Mouse (Mus musculus): ENCODE results near the gene Smco3. TPM values are rescaled to one million over a fixed set of nuclear protein-coding genes. Genes with fewer than 3 reads are reported as not detected.

Smco3 gene
- total and polyA plus RNA-seq, 3 experiments, result 0.90 to 12.9 (median 5.5) TPM

- no peak for TF ChIP-seq MAX (IDR thresholded peaks at IDR 0.05; ENCODE audit: low read length)
- no peak for TF ChIP-seq MAZ (IDR thresholded peaks at IDR 0.05; ENCODE audit: low read depth, low read length)
- no peak for TF ChIP-seq ETS1 (conservative IDR thresholded peaks at IDR 0.05; ENCODE audit: low read depth, low read length)
- TF ChIP-seq ZNF384 (IDR thresholded peaks at IDR 0.05; ENCODE audit: low read depth, low read length), result peak; percentile 40; the same call in 1 of the 2 replicates
- TF ChIP-seq ELF1 (IDR thresholded peaks at IDR 0.05; ENCODE audit: low read depth, low read length), result no peak
- TF ChIP-seq MAFK (IDR thresholded peaks at IDR 0.05; ENCODE audit: insufficient replicate concordance, low read length), result no peak
- TF ChIP-seq UBTF (IDR thresholded peaks at IDR 0.05; ENCODE audit: low read depth, low read length), result no peak
- no peak for TF ChIP-seq MXI1 (IDR thresholded peaks at IDR 0.05; ENCODE audit: low read depth, low read length)
Measured at GRCm38 (mm10) chr6:136804705-136805408, 30.4 kb downstream of the Smco3 start (continued).

GRCm38 (mm10) chr6:136803739-136804633 is 31.3 kb downstream of the Smco3 start, which contains the start of gene Hist4h4:
Hist4h4 (minus strand) TSS chr6:136804415.
- Histone ChIP-seq H3K4me3 (replicated peaks in 1 of 3; ENCODE audit: low read depth in 2 of 3, low read length in 2 of 3, poor library complexity in 1 of 3) (peak within 1 kb of the TSS; percentile 48 to 83 (median 56)), H3K4me1 (ENCODE audit: control insufficient read depth in 1 of 2, insufficient read depth in 2 of 2) (peaks cover 2 to 35% of the 10 kb centered on the region in 2 experiments; a peak in 2 of 4 replicates), H3K9ac (ENCODE audit: insufficient read depth, low read depth) (peak within 1 kb of the TSS; percentile 78), H3K4me2 (ENCODE audit: insufficient read depth, low read depth, poor library complexity, severe bottlenecking) (peak within 1 kb of the TSS; percentile 95), H3K36me3 (replicated peaks in 1 of 2; ENCODE audit: control insufficient read depth in 1 of 2, insufficient read depth in 1 of 2, low read length in 1 of 2) (no peaks in the 10 kb centered on the region), H3K9me3 (replicated peaks; ENCODE audit: low read length) (no peaks in the 10 kb centered on the region), H3K27ac (ENCODE audit: insufficient read depth, low read depth) (peak within 1 kb of the TSS; percentile 100), H3K79me2 (replicated peaks; ENCODE audit: control insufficient read depth, extremely low read depth, insufficient read depth, poor library complexity, severe bottlenecking) (peaks cover 7% of the 10 kb centered on the region), H3K27me3 (replicated peaks) (no peaks in the 10 kb centered on the region)
- in situ Hi-C loops (cut with MboI; ENCODE audit: low pct_ligation_motif_present, low pct_unique_long_range_greater_than_20kb, low sequenced_read_pairs) (no loop called here), dilution Hi-C loops (cut with MboI; ENCODE audit: extremely low pct_ligation_motif_present, extremely low pct_unique_long_range_greater_than_20kb, low sequenced_read_pairs) (no loop called here)
- peak; percentile 94 for DNase-seq (ENCODE audit: extremely low read depth)
- TF ChIP-seq RCOR1 (conservative IDR thresholded peaks at IDR 0.05; ENCODE audit: low read depth, low read length), result peak; percentile 99
- TF ChIP-seq MXI1 (IDR thresholded peaks at IDR 0.05; ENCODE audit: low read depth, low read length), result peak; percentile 79
- peak; percentile 57; the same call in 1 of the 2 replicates for TF ChIP-seq MYC (IDR thresholded peaks at IDR 0.05; ENCODE audit: low read depth, low read length)
- TF ChIP-seq NELFE (IDR thresholded peaks at IDR 0.05; ENCODE audit: low read depth, low read length), result peak; percentile 100
- no peak for TF ChIP-seq ZKSCAN1 (IDR thresholded peaks at IDR 0.05; ENCODE audit: borderline replicate concordance, low read depth, low read length)
- TF ChIP-seq NRF1 (IDR thresholded peaks at IDR 0.05; ENCODE audit: low read depth, low read length), result no peak
- TF ChIP-seq BHLHE40 (IDR thresholded peaks at IDR 0.05; ENCODE audit: low read depth, low read length), result no peak
- peak; percentile 41; the same call in 1 of the 2 replicates for TF ChIP-seq JUND (conservative IDR thresholded peaks at IDR 0.05; ENCODE audit: low read depth, low read length)
- peak; percentile 100 for TF ChIP-seq ZMIZ1 (IDR thresholded peaks at IDR 0.05; ENCODE audit: low read depth, low read length)
- TF ChIP-seq SIN3A (IDR thresholded peaks at IDR 0.05; ENCODE audit: low read length), result peak; percentile 87
- peak; percentile 29; the same call in 1 of the 2 replicates for TF ChIP-seq MEF2A (IDR thresholded peaks at IDR 0.05; ENCODE audit: borderline replicate concordance, low read depth, low read length)
- TF ChIP-seq CHD1 (IDR thresholded peaks at IDR 0.05; ENCODE audit: low read depth, low read length), result peak; percentile 11; the same call in 1 of the 2 replicates
- peak; percentile 99 for TF ChIP-seq TBP (conservative IDR thresholded peaks at IDR 0.05; ENCODE audit: low read depth, low read length)
- peak; percentile 3; the same call in 1 of the 2 replicates for TF ChIP-seq SMC3 (IDR thresholded peaks at IDR 0.05; ENCODE audit: low read depth, low read length)
- TF ChIP-seq MAX (IDR thresholded peaks at IDR 0.05; ENCODE audit: low read length), result no peak; the same call in none of the 2 replicates
- peak; percentile 64; the same call in 1 of the 2 replicates for TF ChIP-seq IRF4 (IDR thresholded peaks at IDR 0.05; ENCODE audit: low read depth, low read length)
- TF ChIP-seq EP300 (IDR thresholded peaks at IDR 0.05; ENCODE audit: low read length), result no peak
- TF ChIP-seq PAX5 (IDR thresholded peaks at IDR 0.05; ENCODE audit: low read length), result no peak
- TF ChIP-seq UBTF (IDR thresholded peaks at IDR 0.05; ENCODE audit: low read depth, low read length), result peak; percentile 95
- TF ChIP-seq POLR2AphosphoS2 (IDR thresholded peaks at IDR 0.05; ENCODE audit: low read depth, low read length), result peak; percentile 99
- TF ChIP-seq ZC3H11A (IDR thresholded peaks at IDR 0.05; ENCODE audit: low read depth, low read length), result no peak
- TF ChIP-seq GABPA (IDR thresholded peaks at IDR 0.05; ENCODE audit: insufficient replicate concordance, low read depth, low read length), result no peak
- TF ChIP-seq MAFK (IDR thresholded peaks at IDR 0.05; ENCODE audit: insufficient replicate concordance, low read length), result 0 out of 2 replicates have a peak, but pooled peaks have one; percentile 41
- peak; percentile 85 for TF ChIP-seq HCFC1 (IDR thresholded peaks at IDR 0.05; ENCODE audit: low read depth, low read length)
- no peak for TF ChIP-seq USF2 (conservative IDR thresholded peaks at IDR 0.05; ENCODE audit: low read depth, low read length)
- peak; percentile 98 for TF ChIP-seq POLR2A (IDR thresholded peaks at IDR 0.05; ENCODE audit: low read depth, low read length)
- TF ChIP-seq TCF12 (IDR thresholded peaks at IDR 0.05; ENCODE audit: low read depth, low read length), result peak; percentile 93
- peak; percentile 84; the same call in 1 of the 2 replicates for TF ChIP-seq E2F4 (IDR thresholded peaks at IDR 0.05; ENCODE audit: insufficient replicate concordance, low read depth, low read length)
- no peak for TF ChIP-seq RAD21 (IDR thresholded peaks at IDR 0.05; ENCODE audit: low read depth, low read length)

All from CH12.LX (cell line).